Mouse (Mus musculus): ENCODE measurements around the gene Cmss1. TPM values are rescaled to one million over a fixed set of nuclear protein-coding genes. Genes with fewer than 3 reads are reported as not detected.
A peak's percentile ranks its signal among the peaks of the same experiment; 100 is the strongest.

Gene Cmss1
- polyA plus RNA-seq, 1 experiment from 2014 or later = 40.0 TPM

- no peaks in the 10 kb centered on the region for H3K36me3 ChIP-seq
- no peaks in the 10 kb centered on the region for H3K9me3 ChIP-seq (replicated peaks)
- H3K4me3 ChIP-seq (replicated peaks) = no peak overlapping the region
- H3K4me1 ChIP-seq = no peaks in the 10 kb centered on the region
- no peak overlapping the region for H3K9ac ChIP-seq (replicated peaks)
- no peaks in the 10 kb centered on the region for H3K27me3 ChIP-seq (replicated peaks)
- no peak overlapping the region for H3K27ac ChIP-seq (replicated peaks)
- no peak overlapping the region for H3K4me2 ChIP-seq
- ATAC-seq (ENCODE audit: low FRiP score) = no peak
- 73% methylated on average over 1 of the region's 1 CpGs for WGBS
Observed at GRCm38 (mm10) chr16:57508351-57508750, 98.3 kb downstream of the Cmss1 start.

GRCm38 (mm10) chr16:57506133-57506532, 100.5 kb downstream of the Cmss1 start:
- Histone ChIP-seq H3K9me3 (replicated peaks) (no peaks in the 10 kb centered on the region), H3K9ac (replicated peaks) (no peak overlapping the region), H3K36me3 (no peaks in the 10 kb centered on the region), H3K27me3 (replicated peaks) (no peaks in the 10 kb centered on the region), H3K4me3 (replicated peaks) (no peak overlapping the region), H3K4me2 (no peak overlapping the region), H3K4me1 (no peaks in the 10 kb centered on the region), H3K27ac (replicated peaks) (no peak overlapping the region)
- ATAC-seq (ENCODE audit: low FRiP score) = no peak
- WGBS = 85% methylated on average over 6 of the region's 6 CpGs

GRCm38 (mm10) chr16:57504728-57505127, 101.9 kb downstream of the Cmss1 start:
- Histone ChIP-seq H3K9ac (replicated peaks) (no peak overlapping the region), H3K4me3 (replicated peaks) (no peak overlapping the region), H3K9me3 (replicated peaks) (no peaks in the 10 kb centered on the region), H3K27me3 (replicated peaks) (no peaks in the 10 kb centered on the region), H3K36me3 (no peaks in the 10 kb centered on the region), H3K27ac (replicated peaks) (no peak overlapping the region), H3K4me1 (no peaks in the 10 kb centered on the region), H3K4me2 (no peak overlapping the region)
- ATAC-seq (ENCODE audit: low FRiP score) = no peak
- WGBS = 94% methylated on average over 4 of the region's 4 CpGs

DNA sequence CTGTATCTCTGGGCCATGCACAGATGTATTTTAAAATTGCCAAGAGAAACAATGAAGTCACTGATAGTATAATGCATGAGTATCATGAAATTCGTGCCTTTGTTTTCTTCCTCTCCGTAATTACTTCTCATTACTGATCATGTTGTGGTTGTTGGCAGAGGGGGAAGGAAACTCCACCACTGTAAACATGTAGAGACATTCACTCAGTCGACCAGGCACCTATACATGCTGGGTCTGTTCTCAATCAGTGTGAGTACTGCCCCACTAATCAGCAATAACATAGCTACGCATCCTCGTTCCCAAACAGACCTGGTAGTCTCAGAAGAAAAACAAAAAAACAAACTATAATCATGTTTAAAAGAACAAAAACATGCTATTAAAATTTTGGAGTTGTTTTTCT, 103.9 kb downstream of the Cmss1 start:
- ATAC-seq (ENCODE audit: low FRiP score) = no peak
- H3K27me3 ChIP-seq (replicated peaks) = no peaks in the 10 kb centered on the region
- H3K27ac ChIP-seq (replicated peaks) = no peak overlapping the region
- no peak overlapping the region for H3K4me3 ChIP-seq (replicated peaks)
- H3K4me2 ChIP-seq = no peak overlapping the region
- no peaks in the 10 kb centered on the region for H3K4me1 ChIP-seq
- no peak overlapping the region for H3K9ac ChIP-seq (replicated peaks)
- no peaks in the 10 kb centered on the region for H3K36me3 ChIP-seq
- 69% methylated on average over 5 of the region's 5 CpGs for WGBS
- no peaks in the 10 kb centered on the region for H3K9me3 ChIP-seq (replicated peaks)

DNA sequence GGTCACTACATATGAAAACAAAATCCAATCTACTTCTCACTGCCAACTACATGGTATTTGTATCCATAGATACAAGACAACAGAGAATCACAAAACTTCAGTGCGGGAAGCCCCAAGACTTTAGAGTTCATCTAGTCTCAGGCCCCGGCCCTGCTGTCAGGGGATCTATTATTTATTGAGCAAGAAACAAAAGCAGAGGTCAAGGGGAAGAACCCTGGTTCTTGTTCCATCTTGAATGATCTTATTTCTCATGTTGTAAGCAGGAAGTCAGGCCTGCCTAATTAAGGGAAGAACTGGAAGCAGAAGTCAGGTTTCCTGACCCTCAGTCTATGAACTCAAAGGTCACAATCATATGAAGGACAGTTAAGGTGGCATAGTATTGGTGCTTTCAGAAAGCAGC, 104.4 kb downstream of the Cmss1 start:
- ATAC-seq (ENCODE audit: low FRiP score) = no peak
- no peak overlapping the region for H3K9ac ChIP-seq (replicated peaks)
- no peaks in the 10 kb centered on the region for H3K27me3 ChIP-seq (replicated peaks)
- H3K4me2 ChIP-seq = no peak overlapping the region
- no peak overlapping the region for H3K4me3 ChIP-seq (replicated peaks)
- H3K9me3 ChIP-seq (replicated peaks) = no peaks in the 10 kb centered on the region
- no peaks in the 10 kb centered on the region for H3K4me1 ChIP-seq
- no peaks in the 10 kb centered on the region for H3K36me3 ChIP-seq
- H3K27ac ChIP-seq (replicated peaks) = no peak overlapping the region
- WGBS = 9% methylated on average over 2 of the region's 2 CpGs

GRCm38 (mm10) chr16:57500851-57501250, 105.8 kb downstream of the Cmss1 start:
- Histone ChIP-seq H3K36me3 (no peaks in the 10 kb centered on the region), H3K4me1 (0 out of 2 replicates have a peak, but pooled peaks cover 6% of the 10 kb centered on the region), H3K9ac (replicated peaks) (no peak overlapping the region), H3K4me2 (no peak overlapping the region), H3K9me3 (replicated peaks) (no peaks in the 10 kb centered on the region), H3K27me3 (replicated peaks) (no peaks in the 10 kb centered on the region), H3K27ac (replicated peaks) (no peak overlapping the region), H3K4me3 (replicated peaks) (no peak overlapping the region)
- no peak for ATAC-seq (ENCODE audit: low FRiP score)
- WGBS = 11% methylated on average over 3 of the region's 3 CpGs

- H3K9ac ChIP-seq (replicated peaks) = no peak overlapping the region
- H3K27ac ChIP-seq (replicated peaks) = no peak overlapping the region
- no peak overlapping the region for H3K4me2 ChIP-seq
- no peak overlapping the region for H3K4me3 ChIP-seq (replicated peaks)
- H3K9me3 ChIP-seq (replicated peaks) = no peaks in the 10 kb centered on the region
- WGBS = 30% methylated on average over 10 of the region's 10 CpGs
- ATAC-seq (ENCODE audit: low FRiP score) = peak; percentile 65
- 0 out of 2 replicates have a peak, but pooled peaks cover 6% of the 10 kb centered on the region for H3K4me1 ChIP-seq
- H3K27me3 ChIP-seq (replicated peaks) = no peaks in the 10 kb centered on the region
- no peaks in the 10 kb centered on the region for H3K36me3 ChIP-seq
Observed at GRCm38 (mm10) chr16:57496437-57497173, 110.1 kb downstream of the Cmss1 start.

DNA sequence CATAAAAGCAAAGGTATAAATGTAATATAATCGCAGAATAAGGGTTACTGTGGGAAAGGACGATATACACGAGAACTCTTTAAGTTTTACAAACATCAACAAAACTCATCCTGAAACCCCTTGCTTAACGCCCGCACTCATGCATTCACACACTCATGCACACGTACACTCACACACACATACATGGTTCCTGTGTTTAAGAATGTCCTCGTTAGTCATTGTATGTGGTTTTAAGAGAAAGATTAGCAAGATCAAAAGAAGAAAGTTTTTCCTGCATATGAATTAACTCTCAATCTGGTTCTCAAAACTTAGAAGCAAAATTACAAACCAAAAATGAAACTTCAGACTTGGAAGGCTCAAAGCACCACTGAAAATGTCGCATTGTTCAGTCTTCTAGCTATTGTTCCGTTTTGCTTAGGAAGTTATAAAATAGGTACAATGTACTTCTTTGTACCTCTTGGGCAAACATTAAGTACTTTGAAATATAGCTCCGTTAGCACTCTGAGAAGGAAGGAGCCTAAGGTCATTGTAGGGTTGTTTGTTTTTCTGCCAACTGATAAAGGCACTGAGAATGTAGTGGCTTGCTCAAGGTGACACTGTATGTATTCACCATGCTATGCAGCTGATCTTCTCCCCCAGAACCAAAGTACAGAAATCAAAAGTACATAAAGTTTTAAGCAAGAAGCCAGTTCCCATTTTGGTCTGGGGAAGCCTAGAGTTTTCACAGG, 111.0 kb downstream of the Cmss1 start:
- 81% methylated on average over 10 of the region's 10 CpGs for WGBS
- Histone ChIP-seq H3K4me3 (replicated peaks) (no peak overlapping the region), H3K9me3 (replicated peaks) (no peaks in the 10 kb centered on the region), H3K4me2 (no peak overlapping the region), H3K27ac (replicated peaks) (no peak overlapping the region), H3K27me3 (replicated peaks) (no peaks in the 10 kb centered on the region), H3K36me3 (no peaks in the 10 kb centered on the region), H3K9ac (replicated peaks) (no peak overlapping the region), H3K4me1 (0 out of 2 replicates have a peak, but pooled peaks cover 6% of the 10 kb centered on the region)
- ATAC-seq (ENCODE audit: low FRiP score) = no peak

DNA sequence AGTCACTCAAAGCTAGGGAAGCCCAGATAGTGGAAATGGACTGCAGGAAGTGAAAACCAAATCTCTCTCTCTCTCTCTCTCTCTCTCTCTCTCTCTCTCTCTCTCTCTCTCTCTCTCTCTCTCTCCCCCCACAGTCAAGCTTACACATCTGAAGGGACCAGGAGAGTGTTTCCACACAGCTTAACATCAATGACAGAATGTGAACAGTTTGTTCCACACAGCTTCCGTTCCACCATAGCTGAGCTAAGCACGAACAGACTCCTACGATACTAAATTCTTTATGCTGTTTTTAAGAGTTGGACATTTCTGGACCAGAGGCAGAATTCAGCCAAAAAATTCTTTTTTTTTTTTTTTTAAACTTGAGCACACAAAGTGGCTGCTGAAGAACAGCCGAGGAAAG, 114.8 kb downstream of the Cmss1 start:
- 91% methylated on average over 4 of the region's 4 CpGs for WGBS

DNA sequence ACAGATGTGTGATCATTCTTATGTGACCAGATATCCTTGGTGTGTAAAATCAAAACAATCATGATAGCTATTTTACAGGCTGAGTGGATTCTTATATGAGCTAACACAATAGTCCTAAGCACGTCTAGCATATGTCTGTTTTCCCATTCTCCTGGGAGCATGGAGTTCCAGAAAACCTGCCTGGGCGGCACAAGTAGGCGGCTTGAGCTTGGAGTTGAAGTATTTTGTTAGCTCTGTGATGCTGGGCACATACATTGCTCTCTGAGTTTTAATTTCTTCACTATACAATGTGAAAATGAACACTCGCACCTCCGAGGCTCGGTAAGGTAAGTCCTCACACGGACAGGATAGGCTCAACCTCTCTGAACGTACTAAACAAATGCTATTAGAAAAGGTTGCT, 116.0 kb downstream of the Cmss1 start:
- Histone ChIP-seq H3K4me1 (no peaks in the 10 kb centered on the region), H3K27ac (replicated peaks) (no peak overlapping the region), H3K27me3 (replicated peaks) (no peaks in the 10 kb centered on the region), H3K4me3 (replicated peaks) (no peak overlapping the region), H3K9ac (replicated peaks) (no peak overlapping the region), H3K36me3 (no peaks in the 10 kb centered on the region), H3K4me2 (no peak overlapping the region), H3K9me3 (replicated peaks) (no peaks in the 10 kb centered on the region)
- 92% methylated on average over 8 of the region's 8 CpGs for WGBS
- no peak for ATAC-seq (ENCODE audit: low FRiP score)

More for the DNA sequence above, 114.8 kb downstream of the Cmss1 start:
- Histone ChIP-seq H3K4me3 (replicated peaks) (no peak overlapping the region), H3K4me2 (no peak overlapping the region), H3K9ac (replicated peaks) (no peak overlapping the region), H3K27ac (replicated peaks) (no peak overlapping the region), H3K9me3 (replicated peaks) (no peaks in the 10 kb centered on the region), H3K27me3 (replicated peaks) (no peaks in the 10 kb centered on the region), H3K36me3 (no peaks in the 10 kb centered on the region), H3K4me1 (0 out of 2 replicates have a peak, but pooled peaks cover 4% of the 10 kb centered on the region)
- ATAC-seq (ENCODE audit: low FRiP score) = no peak

DNA sequence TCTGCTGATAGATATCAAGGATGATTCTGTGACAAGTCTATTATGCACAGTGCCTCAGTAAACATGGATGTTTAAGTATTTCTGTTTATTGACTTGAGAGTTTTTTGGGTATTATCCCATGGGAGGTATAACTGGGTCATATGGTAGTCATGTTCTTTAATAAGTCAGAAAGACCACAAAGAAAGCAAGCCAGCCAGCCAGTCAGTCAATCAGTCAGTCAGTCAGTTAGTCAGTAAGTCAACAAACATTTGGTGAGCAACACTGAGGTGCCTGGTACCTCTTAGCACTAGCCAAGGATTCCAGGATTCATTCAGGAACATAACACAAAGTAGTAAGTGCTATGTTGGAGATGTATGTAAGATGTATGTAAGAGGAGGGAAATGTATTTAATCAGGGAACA, 118.0 kb downstream of the Cmss1 start:
- H3K4me3 ChIP-seq (replicated peaks) = no peak overlapping the region
- no peak overlapping the region for H3K9ac ChIP-seq (replicated peaks)
- H3K4me2 ChIP-seq = no peak overlapping the region
- no peaks in the 10 kb centered on the region for H3K36me3 ChIP-seq
- H3K9me3 ChIP-seq (replicated peaks) = no peaks in the 10 kb centered on the region
- ATAC-seq (ENCODE audit: low FRiP score) = no peak
- no peaks in the 10 kb centered on the region for H3K27me3 ChIP-seq (replicated peaks)
- no peak overlapping the region for H3K27ac ChIP-seq (replicated peaks)
- peaks cover 9% of the 10 kb centered on the region; the same call in 1 of the 2 replicates for H3K4me1 ChIP-seq

- Histone ChIP-seq H3K27me3 (replicated peaks) (no peaks in the 10 kb centered on the region), H3K4me1 (peaks cover 9% of the 10 kb centered on the region; the same call in 1 of the 2 replicates), H3K9ac (replicated peaks) (no peak overlapping the region), H3K4me3 (replicated peaks) (no peak overlapping the region), H3K27ac (replicated peaks) (no peak overlapping the region), H3K9me3 (replicated peaks) (no peaks in the 10 kb centered on the region), H3K4me2 (no peak overlapping the region), H3K36me3 (no peaks in the 10 kb centered on the region)
- 92% methylated on average over 5 of the region's 5 CpGs for WGBS
- ATAC-seq (ENCODE audit: low FRiP score) = no peak
Observed at GRCm38 (mm10) chr16:57486266-57486665, 120.4 kb downstream of the Cmss1 start.
